Mouse (Mus musculus): Measurements from ENCODE around the gene I0C0044D17Rik.
"Not testable (repeated sequence)": the region's sequence is repeated elsewhere in the genome, so short reads cannot be mapped to it uniquely, and the experiment has no call there.

I0C0044D17Rik gene

DNA sequence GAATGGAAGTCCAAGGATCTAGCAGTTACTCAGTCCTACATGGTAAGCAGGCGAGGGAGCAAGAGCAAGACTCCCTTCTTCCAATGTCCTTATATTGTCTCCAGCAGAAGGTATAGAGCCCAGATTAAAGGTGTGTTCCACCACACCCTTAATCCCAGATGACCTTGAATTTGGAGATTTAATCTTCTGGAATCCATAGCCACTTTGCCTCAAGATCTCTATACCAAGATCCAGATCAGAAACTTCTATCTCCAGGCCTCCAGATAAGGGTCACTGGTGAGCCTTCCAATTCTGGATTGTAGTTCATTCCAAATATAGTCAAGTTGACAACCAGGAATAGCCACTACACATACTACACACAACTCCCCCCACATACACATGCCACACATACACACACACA is at the start of gene I0C0044D17Rik:
TSS of gene I0C0044D17Rik (minus strand) at position 101 of the 400 bp plus-strand sequence.
- not testable (repeated sequence) for DNase-seq

DNA sequence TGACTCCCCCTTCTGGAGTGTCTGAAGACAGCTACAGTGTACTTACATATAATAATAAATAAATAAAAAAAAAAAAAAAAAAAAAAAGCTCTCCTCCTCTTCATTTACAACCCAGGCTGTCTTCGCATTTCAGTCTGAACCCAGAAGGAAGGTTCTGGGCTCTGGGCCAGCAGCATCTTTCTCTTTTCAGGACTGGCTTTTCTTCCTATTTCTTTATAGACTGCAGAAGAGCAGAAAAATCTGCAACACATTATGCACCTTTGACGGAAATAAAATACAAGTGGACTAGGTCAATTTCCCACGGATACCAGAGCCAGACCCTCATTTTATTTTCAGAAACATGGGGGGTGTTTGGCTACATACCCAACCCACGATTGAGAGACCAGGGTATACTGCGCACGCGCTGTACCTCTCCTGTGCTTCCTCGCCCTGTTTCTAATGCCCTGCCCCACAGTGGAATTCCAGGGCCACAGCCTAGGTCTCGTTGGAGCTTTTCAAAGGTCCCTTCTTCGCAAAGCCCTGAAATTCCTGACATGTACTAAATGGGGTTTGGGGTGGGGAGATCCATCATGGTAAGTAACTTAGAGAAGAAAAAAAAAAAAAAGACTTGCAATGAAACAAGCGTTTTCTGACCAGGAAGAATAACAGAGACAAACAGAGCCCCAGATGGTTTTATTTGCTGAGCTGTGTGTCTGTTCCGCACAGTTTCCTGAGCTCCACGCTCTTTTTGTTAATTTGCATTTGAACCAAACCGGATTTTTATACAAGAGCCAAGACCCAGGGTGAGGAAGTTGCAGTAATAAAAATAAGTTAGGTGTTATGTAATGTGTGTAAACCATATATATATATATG is 42.0 kb upstream of the I0C0044D17Rik start:
- peak; percentile 11 for DNase-seq

DNA sequence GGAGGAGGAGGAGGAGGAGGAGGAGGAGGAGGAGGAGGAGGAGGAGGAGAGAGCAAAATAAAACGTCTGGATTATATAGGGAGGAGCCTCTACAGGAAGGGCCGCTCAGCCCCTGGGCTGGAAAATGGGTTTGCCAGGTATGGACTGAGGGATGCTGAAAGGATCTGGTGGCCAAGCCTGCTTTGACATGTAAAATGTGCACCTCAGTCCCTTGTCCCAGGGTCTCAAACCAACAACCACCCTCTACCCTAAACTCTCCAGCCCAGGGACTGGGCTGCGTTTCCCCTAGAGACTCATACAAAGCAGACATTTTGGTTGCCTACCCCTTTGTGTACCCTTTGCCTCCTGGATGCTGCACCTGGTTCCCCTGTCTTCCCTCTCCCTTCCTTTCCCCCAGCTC is 40.9 kb upstream of the I0C0044D17Rik start:
- DNase-seq, result no peak

DNA sequence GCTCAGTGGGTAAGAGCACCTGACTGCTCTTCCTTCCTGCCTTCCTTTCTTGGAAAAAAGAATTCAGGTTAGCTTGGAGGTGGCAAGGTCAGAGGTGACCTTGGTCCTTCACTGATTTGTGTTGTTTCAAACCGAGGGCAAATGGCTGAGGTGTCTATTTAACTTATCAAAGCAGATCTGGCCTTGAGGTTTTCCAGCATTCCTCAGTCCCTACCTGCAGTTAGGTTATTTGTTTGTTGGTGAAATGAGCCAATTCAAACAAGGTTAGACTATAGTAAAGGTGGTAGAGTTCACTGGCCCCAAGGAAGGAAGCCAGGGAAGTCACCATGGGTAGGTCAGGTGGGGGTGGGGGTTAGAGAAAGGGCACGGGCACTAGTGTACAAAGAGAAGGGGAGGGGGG is 40.5 kb upstream of the I0C0044D17Rik start:
- DNase-seq, result no peak

DNA sequence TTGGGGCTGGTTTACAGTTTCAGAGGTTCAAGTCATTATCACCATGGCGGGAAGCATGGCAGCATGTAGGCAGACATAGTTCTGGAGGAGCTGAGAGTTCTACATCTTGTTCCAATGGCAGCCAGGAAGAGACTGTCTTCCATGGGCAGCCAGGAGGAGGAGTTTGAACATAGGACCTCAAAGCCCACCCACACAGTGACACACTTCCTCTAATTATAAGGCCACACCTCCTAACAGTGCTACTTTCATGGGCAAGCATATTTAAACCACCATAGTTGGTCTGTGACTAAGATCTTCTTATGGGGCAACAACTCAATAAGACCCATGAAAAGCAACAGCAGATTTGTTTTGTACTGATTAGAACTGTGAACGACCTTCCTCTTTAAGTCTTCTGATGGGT is 39.8 kb upstream of the I0C0044D17Rik start:
- DNase-seq, result no peak

DNA sequence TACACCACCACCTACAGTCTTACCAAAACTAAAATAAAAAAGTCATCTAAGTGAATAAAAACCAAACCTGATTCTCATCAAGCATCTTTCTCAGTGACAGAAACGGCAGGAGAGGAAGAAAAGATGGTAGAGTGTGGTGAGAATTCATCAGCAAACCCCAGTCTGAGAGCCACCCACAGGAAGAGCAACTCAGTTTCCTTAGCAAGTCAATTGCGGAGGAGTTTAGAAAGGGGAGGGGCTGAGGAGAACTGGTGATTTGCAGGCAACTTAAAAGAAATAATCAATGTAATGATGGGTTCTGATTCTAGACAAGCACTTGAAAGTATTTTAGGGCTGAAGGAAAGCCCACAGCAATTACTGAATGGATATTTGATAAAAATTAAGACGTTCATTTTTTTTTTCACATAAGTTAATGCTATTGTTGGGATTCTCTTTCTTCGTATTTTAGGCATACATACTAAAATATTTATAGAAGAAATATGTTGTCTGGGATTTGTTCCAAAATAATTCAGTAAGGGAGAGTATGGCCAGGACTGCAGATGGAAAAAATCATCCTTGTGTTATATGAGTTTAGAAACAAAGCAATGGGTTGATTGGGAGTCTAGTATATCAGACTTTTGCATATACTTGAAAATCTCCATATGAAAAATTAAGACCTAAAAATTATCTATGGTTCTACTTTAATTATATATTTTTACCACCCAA is 34.7 kb upstream of the I0C0044D17Rik start:
- no peak for DNase-seq

DNA sequence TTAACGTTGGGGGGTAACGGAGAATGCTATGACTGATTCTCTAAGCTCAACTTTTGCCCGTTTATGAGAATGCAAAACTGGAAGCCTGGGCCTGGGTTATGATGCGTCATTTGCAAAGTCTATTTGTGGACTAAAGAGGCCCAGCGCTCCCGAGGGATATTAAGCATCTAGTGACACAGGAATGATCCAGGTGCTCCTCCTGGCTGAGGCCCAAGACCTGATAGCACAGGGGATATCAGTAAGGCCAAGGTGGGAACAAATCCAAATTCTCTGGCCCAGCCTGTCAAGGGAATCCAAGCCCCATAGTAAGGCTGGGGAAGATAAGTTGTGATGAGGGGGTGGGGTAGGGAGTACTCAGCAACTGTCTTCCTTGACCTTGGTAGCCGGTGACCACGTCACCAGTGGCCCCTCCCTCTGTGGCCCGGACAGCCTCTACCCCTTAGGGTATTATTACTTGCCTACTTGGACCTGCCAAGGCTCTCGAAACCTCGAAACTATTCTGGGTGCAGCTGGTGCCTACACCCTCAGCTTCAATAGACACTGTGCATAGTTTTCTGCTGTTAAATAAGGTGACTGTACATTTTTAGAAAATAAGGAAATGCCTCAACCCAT is 33.5 kb upstream of the I0C0044D17Rik start:
- DNase-seq, result no peak

DNA sequence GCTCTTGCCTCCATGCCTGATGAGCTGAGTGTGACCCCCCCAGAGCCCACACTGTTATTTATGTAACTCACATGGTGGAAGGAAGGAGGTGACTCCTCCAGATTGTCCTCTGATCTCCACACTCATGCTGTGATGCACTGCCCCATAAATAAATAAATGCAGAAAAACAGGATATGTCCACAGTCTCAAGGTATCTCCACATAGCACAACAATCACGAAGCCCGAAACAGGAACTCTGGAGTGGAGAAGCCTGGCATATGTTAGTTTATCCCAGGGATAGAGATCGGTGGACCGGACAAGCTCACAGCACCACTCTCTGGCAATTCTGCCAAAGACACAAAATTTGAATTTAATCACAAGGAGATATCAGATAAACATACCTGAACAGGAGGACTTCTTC is 30.3 kb upstream of the I0C0044D17Rik start:
- DNase-seq, result no peak

DNA sequence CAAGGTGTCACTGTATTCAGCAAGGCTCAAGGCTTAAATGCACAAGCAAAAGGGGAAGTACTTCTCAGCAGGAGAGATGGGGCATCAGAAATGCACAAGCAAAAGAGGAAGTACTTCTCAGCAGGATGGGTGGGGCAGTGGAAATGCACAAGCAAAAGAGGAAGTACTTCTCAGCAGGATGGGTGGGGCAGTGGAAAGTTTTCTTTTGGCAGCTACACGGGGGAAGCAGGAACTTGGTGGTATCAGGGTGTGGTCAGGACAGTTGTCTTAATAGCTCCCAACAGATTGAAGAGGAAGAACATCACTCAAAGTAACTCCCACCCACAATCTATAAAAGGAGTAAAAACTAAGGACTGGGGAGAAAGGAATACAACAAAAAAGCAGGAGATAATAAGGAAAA is 26.8 kb upstream of the I0C0044D17Rik start:
- DNase-seq, result not testable (repeated sequence)

DNA sequence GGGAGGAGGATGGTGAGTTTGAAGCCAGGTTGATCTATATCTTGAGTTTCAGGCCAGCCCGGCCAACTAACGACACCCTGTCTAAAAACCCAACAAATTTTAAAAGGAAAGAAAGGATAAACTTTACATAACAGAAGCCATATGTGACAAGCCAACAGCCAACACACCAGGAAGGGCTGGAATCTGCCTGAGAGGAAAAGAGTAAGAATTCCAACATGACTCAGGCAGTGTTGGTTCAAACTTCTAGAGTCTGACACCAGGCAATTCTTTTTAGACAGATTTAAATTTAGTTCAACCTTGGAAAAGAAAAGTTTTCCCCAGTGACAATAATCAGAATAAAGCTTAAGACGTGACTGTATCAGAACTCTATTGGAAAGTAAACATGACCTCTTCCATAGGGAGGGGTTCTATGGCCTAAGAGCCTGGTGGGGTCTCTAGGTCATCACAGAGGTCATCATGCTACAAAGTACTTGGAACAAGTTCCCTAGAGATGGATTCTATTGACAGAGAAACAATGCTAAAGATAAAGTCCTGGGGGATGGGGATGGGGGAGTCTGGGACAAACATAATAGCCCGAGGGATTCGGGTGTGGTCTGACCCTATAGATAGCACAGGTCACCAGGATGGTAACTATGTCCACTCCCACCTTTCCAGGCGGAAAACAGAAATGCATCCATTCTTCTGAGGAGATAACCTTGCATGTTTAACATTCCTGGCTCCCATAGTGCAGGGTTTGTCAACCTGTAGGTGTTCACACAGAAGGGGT is 23.7 kb upstream of the I0C0044D17Rik start:
- no peak for DNase-seq

DNA sequence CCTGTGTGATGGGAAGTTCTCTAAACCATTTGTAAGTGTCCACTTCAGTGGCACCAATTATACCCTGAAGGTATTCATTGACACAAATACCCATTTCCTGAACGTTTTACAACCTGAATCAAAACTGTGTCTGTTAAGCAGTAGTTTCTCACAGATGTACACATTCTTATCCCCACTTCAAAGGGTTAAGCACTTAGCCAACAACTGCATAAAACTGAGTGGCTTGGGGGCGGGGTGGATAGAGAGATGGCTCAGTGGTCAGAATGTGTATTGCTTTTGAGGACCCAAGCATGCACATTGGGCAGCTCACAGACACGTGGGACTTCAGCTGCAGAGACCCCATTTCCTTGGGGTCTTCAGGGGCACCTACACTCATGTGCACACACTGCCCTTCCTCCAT is 22.8 kb upstream of the I0C0044D17Rik start:
- no peak for DNase-seq

DNA sequence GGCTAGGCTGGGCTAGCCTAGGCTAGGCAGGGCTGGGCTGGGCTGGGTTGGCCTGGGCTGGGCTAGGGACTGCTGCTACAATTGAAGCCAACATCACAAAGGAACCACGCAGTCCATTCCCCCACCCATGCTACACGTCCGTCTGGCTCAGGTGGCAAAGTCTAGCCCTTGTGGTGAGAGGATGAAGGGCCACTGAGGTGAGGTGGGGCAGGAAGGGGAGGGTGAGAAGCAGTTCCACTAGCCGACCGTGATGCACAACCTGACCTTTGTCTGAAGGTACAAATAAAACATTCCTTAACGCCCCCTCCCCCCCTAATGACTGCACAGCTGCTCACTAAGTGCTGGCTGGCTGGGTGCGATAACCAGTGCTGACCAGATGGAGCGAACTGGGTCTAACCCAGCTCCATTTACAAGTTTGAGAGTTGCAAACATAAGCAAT is 22.1 kb upstream of the I0C0044D17Rik start:
- peak; percentile 16 for DNase-seq

DNA sequence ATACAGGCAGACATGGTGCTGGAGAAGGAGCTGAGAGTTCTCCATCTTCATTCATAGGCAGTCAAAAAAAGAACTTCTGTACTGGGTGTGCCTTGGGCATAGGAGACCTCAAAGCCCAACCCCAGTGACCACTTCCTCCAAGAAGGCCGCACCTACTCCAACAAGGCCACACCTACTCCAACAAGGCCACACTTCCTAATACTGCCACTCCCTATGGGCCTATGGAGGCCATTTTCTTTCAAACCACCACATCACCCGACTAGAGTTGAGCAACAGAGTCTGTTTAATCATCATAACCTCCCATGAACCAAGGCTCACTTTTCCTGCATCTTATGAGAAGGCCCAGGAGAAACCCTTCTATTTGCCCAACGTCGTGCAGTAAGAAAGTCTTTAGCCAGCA is 21.6 kb upstream of the I0C0044D17Rik start:
- no peak for DNase-seq

DNA sequence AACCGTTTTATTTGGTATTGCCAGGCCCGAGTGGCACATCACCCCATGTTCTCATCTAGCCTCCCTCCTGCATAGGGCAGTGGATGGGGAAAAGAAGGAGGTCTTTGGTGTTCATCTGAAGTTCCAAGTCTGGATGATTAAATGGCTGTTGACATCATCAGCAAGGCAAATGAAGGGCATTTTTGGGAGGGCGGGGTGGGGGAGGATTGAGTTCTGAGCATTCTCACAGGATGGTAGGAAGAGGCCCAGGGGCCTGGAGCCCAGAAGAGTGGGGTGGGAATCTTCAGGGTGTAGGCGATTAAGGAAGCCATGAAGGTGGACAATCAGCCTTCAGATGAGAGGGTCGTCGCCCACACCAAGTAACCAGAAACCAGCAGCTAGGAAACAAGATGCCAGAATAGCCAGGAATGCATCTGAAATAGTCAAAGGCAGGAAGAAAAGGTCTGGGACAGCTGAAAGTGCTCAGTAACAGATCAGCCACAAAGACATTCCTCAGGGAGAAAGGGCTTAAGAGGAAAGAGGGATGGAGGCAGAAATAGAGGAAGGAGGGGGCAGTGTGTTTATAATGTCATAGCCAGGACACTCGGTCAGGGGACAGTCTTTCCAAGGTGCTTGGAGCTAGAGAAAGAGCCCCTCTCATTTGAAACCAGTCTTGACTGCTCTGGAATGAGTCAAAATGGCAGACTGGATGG is 20.4 kb upstream of the I0C0044D17Rik start:
- no peak for DNase-seq

DNA sequence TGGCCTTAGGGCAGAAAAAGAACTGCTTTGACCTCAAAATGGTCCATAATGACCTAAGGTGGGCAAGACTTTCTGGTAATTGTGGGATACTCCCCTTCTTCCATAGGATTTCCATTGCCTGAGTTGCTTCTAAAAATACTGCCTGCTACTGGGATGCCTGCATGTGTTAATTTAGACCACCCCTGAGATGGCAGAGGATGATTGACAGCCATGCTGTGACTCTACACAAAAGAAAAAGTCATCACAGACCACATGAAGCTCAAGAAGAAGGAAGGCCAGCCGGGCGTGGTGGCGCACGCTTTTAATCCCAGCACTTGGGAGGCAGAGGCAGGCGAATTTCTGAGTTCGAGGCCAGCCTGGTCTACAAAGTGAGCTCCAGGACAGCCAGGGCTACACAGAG is 17.6 kb upstream of the I0C0044D17Rik start:
- not testable (repeated sequence) for DNase-seq

DNA sequence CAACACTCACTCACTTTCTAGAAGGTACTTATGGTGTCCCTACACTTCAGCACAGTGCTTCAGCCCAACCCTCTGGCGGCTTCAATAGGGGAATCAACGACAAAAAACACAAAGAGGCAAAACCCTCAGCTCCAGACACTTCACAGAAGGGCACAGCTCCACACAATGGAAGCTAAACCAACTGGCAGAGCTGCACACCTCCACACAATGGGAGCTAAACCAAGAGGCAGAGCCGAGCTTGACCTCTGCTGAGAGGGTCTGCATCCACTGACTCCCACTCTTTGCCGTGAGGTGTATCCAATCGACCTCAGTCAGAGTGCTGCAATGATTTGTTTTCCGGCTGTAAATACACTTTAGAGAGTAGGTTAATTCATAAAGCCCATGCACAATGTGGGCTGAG is 16.9 kb upstream of the I0C0044D17Rik start:
- no peak for DNase-seq

DNA sequence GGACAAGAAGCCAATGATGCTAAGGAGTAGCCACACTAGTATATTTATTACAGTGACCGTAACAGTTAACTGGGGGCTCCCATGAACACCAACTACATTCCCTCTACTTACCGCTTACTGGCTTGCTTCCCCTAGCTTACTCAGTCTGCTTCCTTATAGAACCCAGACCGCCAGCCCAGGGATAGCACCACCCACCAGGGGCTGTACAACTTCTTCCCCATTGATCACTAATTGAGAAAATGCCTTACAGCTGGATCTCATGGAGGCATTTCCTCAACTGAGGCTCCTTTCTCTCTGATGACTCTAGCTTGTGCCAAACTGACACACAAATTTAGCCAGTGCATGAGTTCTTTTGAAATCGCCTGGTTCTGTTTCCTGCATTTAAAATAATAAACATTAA is 15.3 kb upstream of the I0C0044D17Rik start:
- DNase-seq, result no peak

DNA sequence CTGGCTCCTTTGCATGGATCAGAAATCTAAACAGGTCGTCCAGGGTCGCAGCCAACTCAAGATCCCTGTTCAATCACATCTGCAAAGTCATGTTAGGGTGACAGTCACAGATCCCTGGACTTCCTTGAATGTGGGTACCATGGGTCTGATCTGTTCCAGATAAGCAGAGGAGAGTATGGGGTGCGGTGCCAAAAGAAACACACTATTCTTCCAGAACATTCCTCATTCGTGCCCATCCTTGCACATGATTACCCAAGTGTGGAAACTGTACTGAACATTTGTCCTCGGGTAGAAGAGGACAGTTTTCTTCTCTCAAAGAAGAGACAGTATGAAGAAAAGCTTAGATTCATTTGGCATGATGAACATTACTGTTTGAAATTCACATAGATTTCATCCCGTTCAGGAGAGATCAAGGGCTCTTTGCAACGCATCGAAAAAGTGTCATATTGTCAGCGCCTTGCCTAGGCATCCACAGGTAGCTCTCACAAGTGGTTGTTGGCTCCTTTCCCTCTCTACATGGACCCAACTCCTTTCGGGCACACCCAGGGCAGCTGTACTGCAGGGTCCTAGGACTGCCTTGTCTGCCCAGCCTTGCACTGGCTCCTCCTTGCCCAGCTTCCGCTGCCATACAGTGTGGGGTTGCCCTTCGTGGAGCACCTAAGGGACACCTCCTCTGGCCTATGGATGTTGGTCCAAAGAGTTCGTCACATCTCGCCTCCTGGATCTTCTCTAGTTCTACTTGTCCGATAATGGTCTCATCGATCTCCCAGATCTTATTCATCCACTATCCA is 14.3 kb upstream of the I0C0044D17Rik start:
- DNase-seq, result peak; percentile 13

DNA sequence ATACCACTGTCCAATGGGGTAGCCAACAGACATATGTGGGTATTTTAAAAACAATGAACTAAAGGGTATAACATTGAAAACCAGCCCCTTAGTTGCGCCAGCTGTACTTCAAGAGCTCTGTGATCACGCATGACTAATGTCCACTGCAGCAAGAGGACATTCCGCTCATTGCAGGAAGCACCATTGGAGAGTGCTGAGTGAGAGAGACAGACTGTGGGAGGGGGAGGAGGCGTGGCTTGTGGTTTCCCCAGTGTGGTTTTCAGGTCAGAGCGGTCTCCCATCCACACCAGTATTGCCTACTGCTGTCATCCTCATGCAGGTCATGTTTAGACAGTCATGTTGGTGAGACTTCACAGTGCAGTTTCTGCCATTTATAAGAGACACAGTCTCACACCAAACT is 12.9 kb upstream of the I0C0044D17Rik start:
- DNase-seq, result peak; percentile 41

DNA sequence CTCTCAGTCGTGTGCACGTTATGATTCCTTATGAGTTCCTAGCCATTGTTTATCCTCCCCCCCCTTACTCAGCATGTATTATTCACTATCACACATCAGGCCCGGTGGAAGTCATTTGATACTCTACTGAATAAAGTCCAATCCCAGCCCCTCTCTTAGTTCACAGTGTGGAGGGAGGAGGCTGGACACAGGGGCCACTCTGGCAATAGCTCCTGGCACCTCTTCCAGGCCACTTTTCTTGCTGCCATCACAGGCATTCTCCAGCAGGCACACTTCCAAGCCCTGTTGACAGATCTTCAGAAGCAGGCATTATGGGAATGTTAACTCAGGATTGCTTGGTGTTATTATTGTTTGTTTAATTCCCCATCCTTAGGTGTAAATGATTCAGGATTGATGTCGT is 11.1 kb upstream of the I0C0044D17Rik start:
- DNase-seq, result no peak

DNA sequence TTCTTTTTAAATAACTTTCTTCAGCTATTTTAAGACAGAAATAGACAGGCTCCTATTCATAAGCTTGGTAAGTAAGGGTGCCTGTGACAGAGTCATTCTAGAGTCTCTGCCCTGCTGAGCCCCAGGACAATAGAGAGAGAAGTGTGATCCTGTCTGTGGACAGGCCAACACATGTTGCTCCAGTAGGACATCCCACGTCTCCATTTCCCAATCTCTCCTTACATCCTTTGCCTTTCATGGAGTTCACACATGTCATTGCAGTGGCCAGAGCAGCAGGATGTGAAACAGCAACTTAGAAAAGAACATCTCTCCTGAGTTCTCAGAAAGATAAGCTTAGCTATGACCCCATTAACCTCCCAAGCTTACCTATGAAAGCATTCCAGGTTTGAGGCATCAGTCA is 8.1 kb upstream of the I0C0044D17Rik start:
- no peak for DNase-seq

DNA sequence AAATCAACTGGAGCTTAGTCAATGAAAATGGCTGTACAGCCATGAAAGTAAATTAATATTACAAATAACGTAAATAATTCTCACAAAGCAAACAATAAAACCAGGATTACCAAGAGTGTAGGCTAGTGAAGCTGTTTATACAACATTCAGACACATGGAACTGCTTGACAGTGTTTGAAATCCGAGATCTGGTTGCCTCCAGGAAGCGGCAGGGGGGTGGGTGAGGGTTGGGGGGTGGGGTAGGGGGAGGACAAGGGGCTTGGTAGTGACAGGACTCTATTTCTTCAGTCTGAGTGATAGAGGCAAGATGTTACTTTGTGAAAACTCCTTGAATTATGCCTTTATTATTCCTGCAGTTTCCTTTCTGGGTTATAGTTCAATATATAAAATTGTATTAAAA is 3.1 kb upstream of the I0C0044D17Rik start:
- no peak for DNase-seq

Data from kidney, postnatal 14 days (tissue).